Mouse (Mus musculus) kidney, adult 9 months (tissue): Measurements from ENCODE around the gene Snx33.

Source experiments
- DNase-seq: peaks from one replicate; pipeline ENCODE4 v3.0.0; 2022

Snx33 gene

GRCm38 (mm10) chr9:56889817-56890216, 38.4 kb downstream of the Snx33 start:
- peak; percentile 86 for DNase-seq

DNA sequence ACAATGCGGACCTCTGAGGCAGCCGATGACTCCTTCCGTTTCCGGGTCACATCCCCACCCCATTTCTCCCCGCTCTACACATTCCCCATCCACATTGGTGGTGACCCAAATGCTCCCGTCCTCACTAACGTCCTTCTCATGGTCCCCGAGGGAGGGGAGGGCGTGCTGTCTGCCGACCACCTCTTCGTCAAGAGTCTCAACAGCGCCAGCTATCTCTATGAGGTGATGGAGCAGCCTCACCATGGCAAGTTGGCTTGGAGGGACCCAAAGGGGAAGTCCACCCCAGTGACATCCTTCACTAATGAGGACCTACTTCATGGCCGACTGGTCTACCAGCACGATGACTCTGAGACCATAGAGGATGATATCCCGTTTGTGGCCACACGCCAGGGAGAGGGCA, 40.6 kb downstream of the Snx33 start:
- no peak for DNase-seq

DNA sequence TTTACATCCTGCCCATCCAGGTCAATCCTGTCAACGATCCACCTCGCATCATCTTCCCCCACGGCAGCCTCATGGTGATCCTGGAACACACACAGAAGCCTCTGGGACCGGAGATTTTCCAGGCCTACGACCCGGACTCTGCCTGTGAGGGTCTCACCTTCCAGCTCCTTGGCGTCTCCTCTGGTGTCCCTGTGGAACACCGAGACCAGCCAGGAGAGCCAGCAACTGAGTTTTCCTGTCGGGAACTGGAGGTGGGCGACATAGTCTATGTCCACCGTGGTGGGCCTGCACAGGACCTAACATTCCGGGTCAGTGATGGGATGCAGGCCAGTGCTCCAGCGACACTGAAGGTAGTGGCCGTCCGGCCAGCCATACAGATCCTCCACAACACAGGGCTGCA, 41.6 kb downstream of the Snx33 start:
- no peak for DNase-seq

DNA sequence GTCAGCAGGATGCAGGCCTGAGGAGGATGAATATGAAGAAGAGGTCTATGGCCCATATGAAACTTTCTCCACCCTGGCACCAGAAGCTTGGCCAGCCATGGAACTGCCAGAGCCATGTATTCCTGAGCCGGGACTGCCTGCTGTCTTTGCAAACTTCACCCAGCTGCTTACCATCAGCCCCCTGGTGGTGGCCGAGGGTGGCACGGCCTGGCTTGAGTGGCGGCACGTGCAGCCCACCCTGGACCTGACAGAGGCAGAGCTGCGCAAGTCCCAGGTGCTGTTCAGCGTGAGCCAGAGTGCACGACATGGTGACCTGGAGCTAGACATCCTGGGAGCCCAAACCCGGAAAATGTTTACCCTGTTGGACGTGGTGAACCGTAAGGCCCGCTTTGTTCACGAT, 42.1 kb downstream of the Snx33 start:
- no peak for DNase-seq

GRCm38 (mm10) chr9:56884328-56884727, 43.8 kb downstream of the Snx33 start:
- DNase-seq = no peak

DNA sequence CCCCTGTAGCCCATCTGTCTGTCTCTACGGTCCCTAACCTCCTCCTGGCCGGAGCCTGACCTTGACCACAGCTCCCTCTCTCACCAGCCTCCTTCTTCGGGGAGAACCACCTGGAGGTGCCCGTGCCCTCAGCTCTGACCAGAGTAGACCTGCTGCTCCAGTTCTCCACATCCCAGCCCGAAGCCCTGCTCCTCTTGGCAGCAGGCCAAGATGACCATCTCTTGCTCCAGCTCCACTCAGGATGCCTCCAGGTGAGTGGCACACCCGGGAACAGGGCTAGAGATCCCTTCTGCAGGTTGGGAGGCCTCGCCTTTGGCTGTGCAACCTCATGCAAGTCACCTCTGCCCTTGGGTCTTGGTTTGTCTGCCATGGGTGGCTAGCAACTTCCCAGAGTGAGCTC, 44.7 kb downstream of the Snx33 start:
- DNase-seq = no peak

- DNase-seq = peak; percentile 45
These were observed 45.4 kb downstream of the Snx33 start for GRCm38 (mm10) chr9:56882818-56883217.

- DNase-seq = no peak
These were observed 45.9 kb downstream of the Snx33 start for GRCm38 (mm10) chr9:56882283-56882682.

- no peak for DNase-seq
These were observed 46.6 kb downstream of the Snx33 start for GRCm38 (mm10) chr9:56881539-56882082.

DNA sequence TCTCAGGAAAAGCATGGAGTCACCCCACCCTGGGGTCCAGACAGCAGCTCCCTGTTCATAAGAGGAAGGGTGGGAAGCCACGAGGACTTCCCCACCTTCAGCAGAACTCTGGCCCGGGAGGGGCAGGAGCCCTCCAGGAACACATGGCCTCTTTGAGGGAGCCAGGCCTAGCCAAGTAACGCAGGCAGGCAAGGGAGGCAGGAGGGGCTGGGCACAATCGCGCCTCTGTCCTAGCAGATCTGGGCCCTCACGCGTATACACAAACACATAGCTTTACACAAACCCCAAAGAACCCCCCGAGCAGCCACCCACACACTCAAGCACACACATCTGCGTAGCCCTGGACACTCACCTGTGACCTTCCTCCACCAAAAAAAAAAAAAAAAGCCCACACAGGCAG, 47.4 kb downstream of the Snx33 start:
- no peak for DNase-seq

DNA sequence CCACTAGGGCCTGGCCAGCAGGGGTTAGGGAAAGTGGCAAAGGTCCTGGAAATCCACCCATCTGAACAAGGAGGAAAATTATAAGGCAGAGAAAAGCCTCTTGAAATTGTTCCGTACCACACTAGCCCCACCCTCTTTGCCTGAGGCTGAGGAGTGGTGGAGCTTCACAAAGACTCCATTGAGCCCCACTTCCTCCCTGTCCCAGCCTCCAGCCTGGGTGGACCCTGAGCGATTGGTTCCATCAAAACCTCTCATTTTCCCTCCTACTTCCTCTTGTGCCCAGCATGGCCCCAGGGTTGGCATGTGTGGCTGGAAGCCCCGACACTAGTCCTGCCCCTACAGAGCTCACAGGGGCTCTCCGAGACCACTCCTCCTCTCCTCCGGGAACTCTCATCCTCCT, 50.9 kb downstream of the Snx33 start:
- DNase-seq = no peak

GRCm38 (mm10) chr9:56876784-56877183, 51.4 kb downstream of the Snx33 start:
- DNase-seq = peak; percentile 43

DNA sequence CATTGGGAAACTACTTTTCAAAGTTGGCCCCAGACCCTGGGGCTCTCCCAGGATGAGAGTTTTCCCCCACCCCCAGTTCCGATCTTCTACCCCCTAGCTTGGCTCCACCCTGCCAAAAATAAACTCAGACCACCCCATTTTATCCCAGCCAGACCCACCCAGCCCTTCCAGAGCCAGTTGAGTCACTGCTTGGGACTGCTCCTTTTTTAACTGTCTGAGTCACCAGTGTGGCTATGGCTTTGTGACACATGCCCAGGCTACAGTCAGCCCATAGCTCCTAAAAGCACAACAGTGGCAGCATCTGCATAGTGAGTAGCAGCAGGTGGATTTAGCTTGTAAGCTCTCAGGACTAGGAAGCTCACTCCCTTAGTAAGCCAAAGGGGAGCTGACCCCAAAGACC, 55.1 kb downstream of the Snx33 start:
- no peak for DNase-seq

GRCm38 (mm10) chr9:56872105-56872903, 55.9 kb downstream of the Snx33 start:
- no peak for DNase-seq

GRCm38 (mm10) chr9:56871191-56871590, 57.0 kb downstream of the Snx33 start:
- no peak for DNase-seq

DNA sequence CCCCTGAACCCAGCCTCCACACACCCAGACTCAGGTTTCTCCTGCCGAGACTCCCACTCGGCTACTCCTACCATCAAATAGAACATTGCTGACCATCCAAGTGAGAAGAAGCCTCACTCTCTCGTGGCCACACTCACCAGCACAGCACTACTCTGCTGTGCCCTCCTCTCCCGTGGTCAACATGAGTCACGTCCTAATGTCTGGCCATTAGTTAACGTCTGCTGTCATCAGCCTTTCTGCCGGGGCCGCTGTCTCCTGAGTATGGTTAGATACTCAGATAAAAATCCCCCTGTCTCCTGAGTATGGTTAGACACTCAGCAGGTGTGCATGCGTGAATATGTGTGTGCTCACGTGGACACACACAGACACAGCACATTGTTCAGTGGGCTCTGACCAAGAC, 57.4 kb downstream of the Snx33 start:
- no peak for DNase-seq

GRCm38 (mm10) chr9:56869552-56869951, 58.6 kb downstream of the Snx33 start:
- DNase-seq = peak; percentile 93

- no peak for DNase-seq
These were observed 59.9 kb downstream of the Snx33 start for GRCm38 (mm10) chr9:56868292-56868691.
